Mouse (Mus musculus) T-helper 2 cell (primary cell): ENCODE results near the gene Hoxa4.

Experiments used
- in situ Hi-C: fragments of 300-600 bp; cut with MboI, MseI; formaldehyde crosslinking; loops from one replicate; pipeline ENCODE4 v1.15.1; 2025; ENCODE audit warnings: high pct_unique_total_duplicates

The Hoxa4 gene

GRCm38 (mm10) chr6:52217895-52218642 is 26.5 kb upstream of the Hoxa4 start:
- in situ Hi-C loops, result loop anchor here (5.0 kb wide), 1 partner anchor 34 kb away; no protein-coding TSS in a partner anchor

DNA sequence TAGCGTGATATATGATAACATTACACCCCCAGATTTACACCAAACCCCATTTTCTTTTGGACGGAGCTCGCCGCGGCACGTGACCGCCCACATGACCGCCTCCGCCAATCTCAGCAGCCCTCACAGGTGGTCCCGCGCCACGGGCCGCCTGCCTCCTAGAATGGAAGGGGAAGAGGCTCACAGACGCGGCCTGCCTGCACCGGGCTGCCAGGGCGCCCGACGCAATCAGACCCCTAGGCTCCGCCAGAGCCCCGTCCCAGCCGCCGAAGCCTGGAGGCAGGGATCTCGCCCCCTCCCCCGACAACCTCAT is 25.9 kb upstream of the Hoxa4 start:
- in situ Hi-C loops, result loop anchor here (5.0 kb wide), 1 partner anchor 35 kb away; no protein-coding TSS in a partner anchor

GRCm38 (mm10) chr6:52216691-52217458 is 25.3 kb upstream of the Hoxa4 start:
- in situ Hi-C loops, result loop anchor here (5.0 kb wide), 1 partner anchor 35 kb away; no protein-coding TSS in a partner anchor

- in situ Hi-C loops, result loop anchor here (5.0 kb wide), 1 partner anchor 36 kb away; no protein-coding TSS in a partner anchor
Observed at GRCm38 (mm10) chr6:52215771-52216535, 24.4 kb upstream of the Hoxa4 start.

GRCm38 (mm10) chr6:52215070-52215469 is 23.5 kb upstream of the Hoxa4 start:
- in situ Hi-C loops, result loop anchor here (5.0 kb wide), 1 partner anchor 37 kb away; no protein-coding TSS in a partner anchor

DNA sequence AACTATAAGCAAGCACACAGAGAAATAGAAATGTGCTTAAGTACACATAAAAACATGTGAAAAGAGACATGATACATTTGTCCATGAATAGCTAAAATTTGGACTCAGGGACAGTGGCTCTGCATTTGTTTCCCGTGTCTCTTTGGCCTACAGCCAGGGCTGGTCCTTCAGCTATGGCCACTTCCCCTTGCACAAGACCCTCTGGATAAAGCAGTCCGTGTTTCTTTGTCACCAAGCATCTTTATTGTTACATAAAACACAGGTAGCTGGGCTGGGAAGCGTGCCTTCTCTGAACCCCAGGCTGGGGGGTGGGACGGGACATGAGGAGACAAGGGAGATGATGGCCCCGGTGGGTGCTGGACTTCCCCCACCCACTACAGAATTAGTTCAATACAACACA is 22.7 kb upstream of the Hoxa4 start:
- in situ Hi-C loops, result loop anchor here (5.0 kb wide), 1 partner anchor 197 kb away; no protein-coding TSS in a partner anchor

- in situ Hi-C loops, result loop anchor here (5.0 kb wide), 1 partner anchor 196 kb away; no protein-coding TSS in a partner anchor
Observed at GRCm38 (mm10) chr6:52213119-52213986, 21.8 kb upstream of the Hoxa4 start, which contains the start of the genes Hoxa3 and Gm28308. Hoxa3 (minus strand) TSS chr6:52213336. Gm28308 (minus strand) TSS chr6:52213339.

DNA sequence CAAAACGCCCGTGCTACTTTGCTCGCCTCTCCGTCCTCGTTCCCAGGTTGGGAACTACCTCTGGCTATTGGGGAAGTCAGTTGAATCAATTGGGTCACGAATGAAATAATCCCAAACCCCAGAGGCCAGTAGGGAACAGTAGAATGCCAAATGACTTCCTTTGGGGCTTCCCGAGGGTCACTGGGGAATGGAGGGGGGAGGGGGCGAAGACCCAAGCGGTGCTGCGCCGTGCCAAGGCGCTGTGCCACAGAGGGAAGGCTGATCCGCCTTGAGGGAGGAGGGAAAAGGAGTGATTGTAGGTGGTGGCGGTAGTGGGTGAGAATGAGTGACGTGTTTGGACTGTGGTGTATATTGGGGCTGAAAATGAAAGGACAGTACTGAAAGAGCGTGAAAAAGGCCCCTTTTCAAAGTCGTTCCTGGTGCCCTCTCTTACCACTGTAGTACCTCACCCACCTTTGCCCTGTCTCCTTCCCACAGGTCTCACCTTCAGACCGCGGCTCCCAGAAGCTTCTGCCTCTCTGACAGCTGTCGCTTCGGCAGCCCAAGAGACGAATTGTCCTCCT is 21.1 kb upstream of the Hoxa4 start:
- in situ Hi-C loops, result loop anchor here (5.0 kb wide), 1 partner anchor 195 kb away; no protein-coding TSS in a partner anchor

DNA sequence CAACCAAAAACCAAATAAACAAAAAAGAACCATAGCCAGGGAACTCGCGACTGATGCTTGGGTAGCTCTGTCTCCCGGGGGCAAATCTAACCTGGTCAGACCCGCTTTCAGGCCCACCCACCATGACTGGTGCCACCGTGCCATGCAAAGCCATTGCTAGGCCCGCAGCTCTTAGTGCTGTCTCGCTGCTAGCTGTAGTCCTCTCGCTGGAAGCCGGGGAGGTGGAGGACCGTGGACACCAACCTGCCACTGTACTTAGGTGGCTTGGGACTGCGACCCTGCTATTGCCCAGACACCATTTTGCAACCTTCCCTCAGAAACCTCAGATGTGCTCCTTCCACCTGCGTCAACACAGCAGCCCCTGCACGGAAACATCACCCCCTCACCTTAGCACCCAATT is 20.4 kb upstream of the Hoxa4 start:
- in situ Hi-C loops, result loop anchor here (5.0 kb wide), 1 partner anchor 195 kb away; no protein-coding TSS in a partner anchor

- in situ Hi-C loops, result loop anchor here (5.0 kb wide), 1 partner anchor 194 kb away; no protein-coding TSS in a partner anchor
Observed at GRCm38 (mm10) chr6:52211170-52211935, 19.8 kb upstream of the Hoxa4 start.

DNA sequence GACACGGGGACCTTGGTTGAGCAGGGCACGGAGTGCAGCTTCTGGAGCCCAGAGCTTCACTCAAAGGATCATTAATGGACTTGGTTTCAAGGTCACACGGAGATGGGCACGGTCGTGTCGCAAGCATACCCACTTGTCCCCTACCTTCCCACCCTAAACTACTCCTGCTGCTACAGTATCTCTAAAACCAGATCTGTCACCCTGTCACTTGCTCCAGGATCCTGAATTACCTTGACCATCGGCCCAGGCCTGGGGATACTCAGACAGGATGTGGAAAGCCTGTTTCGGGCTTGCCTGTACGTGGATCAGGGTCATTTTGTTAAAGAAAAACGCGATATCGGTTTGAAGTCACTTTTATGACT is 18.1 kb upstream of the Hoxa4 start:
- in situ Hi-C loops, result loop anchor here (5.0 kb wide), 1 partner anchor 192 kb away; no protein-coding TSS in a partner anchor

DNA sequence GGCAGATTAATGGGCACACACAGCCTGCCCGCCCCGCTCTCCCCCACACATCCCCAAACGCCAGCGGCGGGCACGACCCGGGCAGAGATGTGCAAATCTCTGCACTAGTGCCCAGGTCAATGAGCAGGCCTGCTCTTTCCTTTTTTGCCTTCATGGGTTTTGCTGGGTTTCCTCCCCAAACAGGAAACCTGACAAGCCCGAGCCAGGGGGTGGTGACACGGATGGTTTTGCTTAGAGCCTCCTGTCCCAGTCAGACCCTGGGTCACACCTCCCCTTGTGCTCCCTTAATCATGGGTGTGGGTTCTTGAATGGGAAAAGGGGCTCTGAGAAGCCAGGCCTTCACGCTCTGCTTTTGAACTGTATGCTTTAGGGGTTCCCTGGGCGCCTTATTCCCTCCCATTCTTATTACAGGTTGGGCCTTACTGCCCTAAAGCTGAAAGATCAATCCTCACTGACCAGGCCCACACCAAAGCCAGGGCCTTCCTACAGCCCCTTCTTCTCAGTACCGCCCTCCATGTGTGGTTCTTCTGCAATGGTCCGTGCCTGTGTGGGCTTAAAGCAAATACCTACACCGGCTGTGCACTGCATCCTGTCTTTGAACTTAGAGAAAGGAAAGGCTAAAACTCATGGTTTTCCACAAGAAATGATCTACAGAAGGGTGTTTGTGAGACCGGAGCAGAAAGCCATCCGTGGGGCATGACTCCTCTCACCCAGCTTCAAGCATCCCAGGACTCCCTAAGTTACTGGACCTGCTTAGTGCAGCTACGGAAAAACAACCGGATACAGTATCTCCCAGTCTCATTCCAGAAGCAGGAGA is 17.5 kb upstream of the Hoxa4 start:
- in situ Hi-C loops, result no loop called here

DNA sequence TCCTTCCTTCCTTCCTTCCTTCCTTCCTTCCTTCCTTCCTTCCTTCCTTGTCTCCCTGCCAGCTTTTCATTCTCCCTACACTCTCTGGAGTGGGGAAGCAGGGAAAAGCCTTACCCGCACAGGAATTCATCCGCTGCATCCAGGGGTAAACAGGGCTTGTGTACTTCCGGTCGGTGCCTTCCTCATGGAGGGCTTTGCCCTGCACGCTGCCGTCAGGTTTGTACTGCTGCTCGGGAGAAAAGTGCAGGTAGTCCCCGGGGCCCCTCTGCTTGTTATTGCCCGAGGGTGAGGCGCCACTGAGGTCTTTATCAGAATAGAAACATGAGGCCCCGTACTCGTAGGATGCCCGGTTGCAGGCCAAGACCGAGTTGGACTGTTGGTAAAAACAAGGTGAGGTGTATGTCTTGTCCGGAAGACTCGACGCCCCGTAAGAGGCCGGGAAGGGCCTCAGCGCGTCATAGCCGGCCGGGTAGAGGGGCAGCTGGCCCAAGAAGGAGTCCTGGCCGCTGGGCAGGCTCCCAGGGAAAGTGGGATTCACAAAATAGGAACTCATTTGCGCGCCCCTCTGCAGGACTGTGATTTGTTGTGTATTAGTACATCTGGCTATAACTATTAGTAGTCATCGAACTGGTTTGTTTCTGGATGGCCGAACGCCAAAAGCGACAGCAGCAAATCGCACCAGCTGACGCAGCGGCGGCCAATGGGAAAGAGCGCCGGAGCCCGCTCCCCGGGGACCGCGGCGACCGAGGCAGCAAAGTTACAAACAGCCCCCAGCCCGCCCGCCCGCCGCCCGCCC is 16.7 kb upstream of the Hoxa4 start, which contains the start of gene Hoxa6:
Gene Hoxa6 (minus strand): TSS at position 651 of the 796 bp plus-strand sequence.
- in situ Hi-C loops, result no loop called here

DNA sequence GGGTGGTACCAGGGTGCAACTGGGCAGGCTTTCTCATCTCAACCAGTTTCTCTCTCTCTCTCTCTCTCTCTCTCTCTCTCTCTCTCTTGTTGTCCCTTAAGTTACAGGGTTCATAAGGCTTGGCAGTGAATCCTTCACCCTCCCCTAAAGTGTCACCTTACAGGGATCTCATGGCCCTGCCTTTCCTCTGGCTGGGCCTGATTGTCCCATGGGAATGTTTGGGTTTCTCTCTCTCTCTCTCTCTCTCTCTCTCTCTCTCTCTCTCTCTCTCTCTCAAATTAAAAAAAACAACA is 16.1 kb upstream of the Hoxa4 start:
- in situ Hi-C loops, result no loop called here

- in situ Hi-C loops, result no loop called here
Observed at GRCm38 (mm10) chr6:52206882-52207683, 15.5 kb upstream of the Hoxa4 start.

DNA sequence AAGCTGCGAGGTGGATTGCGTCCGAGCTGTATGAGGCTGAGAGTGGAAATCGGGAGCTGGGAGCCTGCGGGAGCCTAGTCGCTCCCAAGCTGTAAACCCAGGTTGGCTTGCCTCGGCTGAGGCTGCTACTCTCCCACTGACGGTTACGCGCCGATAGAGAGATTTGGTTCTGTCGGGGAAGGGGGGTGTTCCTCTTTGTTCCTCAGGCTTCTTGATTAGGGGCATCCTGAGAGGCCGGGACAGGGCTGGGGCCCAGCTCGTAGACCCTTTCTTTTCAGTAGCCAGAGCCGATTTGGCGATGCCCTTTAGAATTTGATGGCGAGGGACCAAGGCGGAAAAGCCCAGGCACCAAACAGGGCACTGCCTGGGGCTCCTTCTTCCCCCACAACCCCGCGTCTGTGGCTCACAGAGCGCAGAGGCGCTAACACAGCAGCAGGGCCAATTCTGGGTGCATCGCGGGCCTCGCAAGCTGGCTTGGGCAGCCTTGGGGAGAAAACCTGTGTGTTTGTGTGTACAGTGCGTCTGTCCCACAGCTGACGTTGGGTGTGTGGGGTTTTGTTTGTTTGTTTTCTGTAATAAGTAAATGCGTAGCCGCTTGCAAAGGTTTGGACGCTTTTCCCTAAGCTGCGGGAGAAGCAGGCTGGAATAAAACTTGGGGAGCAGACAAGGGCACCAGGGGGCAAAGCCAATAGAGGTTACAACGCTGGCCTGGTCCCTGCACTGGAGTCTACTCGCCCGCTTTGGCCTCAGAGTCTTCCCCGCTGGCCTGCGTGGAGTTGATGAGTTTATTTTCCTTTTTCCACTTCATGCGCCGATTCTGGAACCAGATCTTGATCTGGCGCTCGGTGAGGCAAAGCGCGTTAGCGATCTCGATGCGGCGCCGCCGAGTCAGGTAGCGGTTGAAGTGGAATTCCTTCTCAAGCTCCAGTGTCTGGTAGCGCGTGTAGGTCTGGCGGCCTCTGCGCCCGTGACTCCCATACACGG is 14.4 kb upstream of the Hoxa4 start:
- in situ Hi-C loops, result no loop called here
